Mouse (Mus musculus) urinary bladder, postnatal 36 days (tissue): ENCODE data around the gene Rassf6.

Experiments used
- DNase-seq, 2 experiments: peaks; one replicate each; pipeline ENCODE4 v3.0.0; 2022; ENCODE audit warnings: low spot score in 2 of 2, mixed read lengths in 1 of 2

The Rassf6 gene

DNA sequence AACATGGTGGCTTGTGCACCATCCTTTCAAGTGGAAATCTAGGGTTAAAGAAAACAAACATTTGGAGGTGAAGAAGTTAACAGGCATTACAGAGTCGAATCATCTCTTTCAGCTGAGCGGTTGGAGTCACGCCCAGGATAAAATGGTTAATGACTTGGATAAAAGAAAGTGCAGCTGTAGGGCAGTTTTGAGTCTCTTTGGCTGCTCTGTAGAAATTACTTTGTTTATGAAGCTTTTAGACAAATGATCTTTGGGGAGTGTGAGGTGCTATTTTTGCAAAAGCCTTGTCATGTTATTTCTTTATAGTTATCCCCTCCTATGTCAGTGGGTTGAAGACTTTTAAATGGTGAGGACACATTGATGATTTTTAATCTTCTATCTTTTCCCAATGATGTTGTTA lies 69.2 kb downstream of the Rassf6 start:
- no peak for DNase-seq

DNA sequence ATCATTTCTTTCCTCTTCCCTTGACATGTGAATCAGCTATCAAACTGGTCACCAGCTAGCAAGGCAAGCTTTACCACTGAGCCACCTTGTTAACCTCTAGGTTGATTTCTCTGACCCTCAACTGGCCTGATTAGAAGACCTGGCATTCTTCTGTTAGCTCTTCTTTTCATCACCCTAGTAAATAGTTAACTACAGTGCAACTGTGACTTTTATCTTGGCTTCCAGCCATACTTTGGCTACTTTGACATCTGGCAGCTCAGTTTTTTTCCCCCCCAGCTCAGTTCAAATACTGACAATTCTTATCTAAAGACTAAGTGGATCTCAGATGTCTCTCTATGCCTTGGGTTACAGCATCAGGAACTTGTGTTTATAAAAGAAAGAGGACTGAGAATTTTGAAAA lies 72.1 kb downstream of the Rassf6 start:
- DNase-seq: no peak

DNA sequence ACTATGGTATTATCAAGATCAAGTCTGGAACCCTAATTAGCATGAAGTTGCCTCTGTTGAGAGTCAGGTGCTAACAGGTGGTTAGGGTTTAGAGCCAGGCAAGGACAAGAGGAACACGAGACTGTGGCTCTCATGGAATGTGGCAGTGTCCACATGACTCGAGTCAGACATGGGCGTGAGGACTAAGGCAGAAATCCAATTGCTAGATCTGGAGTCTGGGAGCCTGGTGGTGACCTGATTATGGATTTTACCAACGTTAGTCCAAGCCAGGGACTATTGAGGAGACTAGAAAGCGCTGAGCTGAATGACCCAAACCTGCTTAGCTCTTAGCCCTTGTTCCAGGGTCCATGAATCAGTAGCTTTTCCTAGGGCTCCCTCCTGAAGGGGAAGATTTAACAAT lies 72.7 kb downstream of the Rassf6 start:
- DNase-seq: no peak

DNA sequence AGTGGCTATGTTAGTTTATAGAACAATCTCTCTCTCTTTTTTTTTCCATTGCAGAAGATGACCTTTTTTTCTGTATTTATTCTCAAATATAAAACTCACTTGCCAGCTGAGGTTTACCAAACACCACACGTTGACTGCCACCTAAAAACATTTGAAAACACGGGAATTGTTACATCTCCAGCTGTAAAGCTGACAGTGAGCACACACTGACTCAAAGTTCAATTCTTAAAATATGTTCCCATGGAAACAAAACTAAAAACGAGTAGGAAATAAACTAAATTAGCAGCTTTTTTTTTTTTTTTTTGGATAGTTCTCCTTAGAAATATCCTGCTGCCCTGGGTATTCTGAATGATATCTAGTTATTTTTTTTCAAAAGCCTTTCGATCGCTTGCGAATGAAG lies 75.3 kb downstream of the Rassf6 start:
- DNase-seq: no peak

DNA sequence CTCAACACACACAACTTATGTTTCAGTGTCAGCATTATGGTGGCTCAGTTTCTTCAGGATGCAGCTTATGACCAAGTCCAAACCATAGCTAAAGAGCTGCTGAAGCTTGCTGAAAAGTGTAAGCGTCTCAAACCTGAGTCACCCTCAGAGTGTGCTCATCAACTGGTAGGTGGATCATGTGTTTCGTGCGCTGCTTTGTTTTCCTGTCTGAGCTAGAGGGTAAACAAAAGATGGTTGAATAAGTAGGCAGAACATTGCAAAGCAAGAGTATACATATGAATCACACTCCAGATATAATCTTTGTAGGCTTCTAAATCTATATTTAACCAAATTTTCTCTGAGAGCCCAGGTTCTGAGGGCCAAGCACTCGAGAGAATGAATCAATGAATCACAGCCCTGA lies 76.3 kb downstream of the Rassf6 start:
- peak in 1 of 2 experiments; percentile 5 for DNase-seq

DNA sequence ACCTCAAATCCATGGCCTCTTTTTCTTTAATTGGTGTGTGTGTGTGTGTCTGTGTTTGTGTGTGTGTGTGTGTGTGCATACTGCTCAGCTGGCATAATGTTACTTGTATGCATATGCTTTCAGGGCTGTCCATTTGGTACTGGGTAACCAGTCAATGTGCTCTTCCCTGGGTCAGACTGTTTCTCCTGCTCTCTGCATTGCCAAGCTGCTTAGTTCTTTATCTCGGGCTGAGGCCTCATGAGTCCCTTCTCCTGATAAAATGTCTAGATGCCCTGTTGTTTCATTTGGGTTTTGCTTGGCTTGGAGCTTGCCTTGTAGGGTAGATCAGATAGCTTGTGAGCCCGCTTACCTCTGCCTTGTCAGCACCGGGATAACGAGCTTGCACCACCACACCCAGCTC lies 77.6 kb downstream of the Rassf6 start:
- no peak for DNase-seq

DNA sequence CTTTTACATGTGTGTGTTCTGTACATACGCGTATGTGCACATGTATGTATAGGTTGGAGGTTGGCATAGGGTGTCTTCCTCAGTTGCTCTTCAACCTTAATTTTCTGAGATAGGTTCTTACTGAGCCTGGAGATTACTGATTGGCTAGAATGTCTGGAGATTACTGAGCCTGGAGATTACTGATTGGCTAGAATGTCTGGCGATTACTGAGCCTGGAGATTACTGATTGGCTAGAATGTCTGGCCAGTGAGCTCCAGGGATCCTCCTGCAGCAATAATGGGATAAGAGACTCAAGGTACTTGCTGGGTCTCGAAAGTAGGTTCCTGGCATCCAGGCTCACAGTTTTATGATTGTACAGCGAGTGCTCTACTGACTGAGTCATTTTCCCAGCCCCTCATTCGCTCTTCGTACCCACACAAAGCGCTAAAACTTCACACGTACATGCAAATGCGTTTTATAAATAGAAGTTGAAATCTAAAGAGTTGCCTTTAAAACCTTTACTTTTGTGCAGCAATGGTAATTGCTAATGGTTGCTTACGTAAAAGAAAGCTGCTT lies 78.7 kb downstream of the Rassf6 start:
- DNase-seq: no peak

DNA sequence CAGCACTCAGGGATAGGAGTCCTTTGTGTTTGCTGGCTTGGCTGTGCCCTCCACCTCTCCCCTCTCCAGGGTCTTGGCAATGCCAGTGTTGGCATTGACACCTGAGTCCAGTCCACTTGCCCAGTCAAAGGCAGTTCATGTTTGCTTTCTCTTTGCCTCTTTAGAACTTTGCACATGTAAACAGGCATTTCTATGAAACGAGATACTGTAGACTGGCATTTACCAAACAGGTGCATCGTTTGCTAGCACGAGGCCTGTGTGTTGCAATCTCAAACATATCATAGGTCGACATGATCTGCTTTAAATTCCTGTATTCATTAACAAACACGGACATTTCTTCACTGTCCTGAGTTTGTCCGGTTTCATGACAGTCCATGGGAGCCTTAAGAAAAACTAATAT lies 79.7 kb downstream of the Rassf6 start, which contains the start of gene 5830473C10Rik:
5830473C10Rik (plus strand) TSS at position 365 of the 400 bp plus-strand sequence.
- no peak for DNase-seq

DNA sequence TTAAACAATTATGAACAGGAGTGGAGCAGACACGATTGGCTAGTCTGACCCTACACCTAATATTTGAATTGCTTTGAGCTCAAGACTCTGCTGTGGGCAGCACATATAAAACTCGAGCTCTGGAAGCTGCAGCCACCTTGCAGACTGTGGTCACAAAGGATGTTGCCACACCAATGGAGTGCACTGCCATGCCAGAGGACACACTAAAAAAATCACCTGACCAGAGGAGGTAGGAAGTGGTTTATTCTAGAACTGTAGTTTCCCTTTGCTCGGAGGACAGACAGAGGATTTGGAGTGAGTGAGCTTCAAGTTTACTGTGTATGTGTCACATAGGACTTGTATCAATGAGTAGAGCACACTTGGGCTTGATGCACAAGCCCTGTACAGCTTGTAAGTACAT lies 84.4 kb downstream of the Rassf6 start:
- DNase-seq: no peak
